In genomic region chrX:9216244-9216643, GRCm38 (mm10) we compare ENCODE assay signal across 13 mouse cellular contexts. TPM values are rescaled to one million over a fixed set of nuclear protein-coding genes. Genes with fewer than 3 reads are reported as not detected.
A peak's percentile ranks its signal among the peaks of the same experiment; 100 is the strongest.
DNase-seq lines count a peak whose midpoint lies in the region; ATAC-seq and TF ChIP-seq lines count a peak whose summit lies in the region.
"Had no signal": no experiment of that assay in that cellular context is flagged by ENCODE, and none has a peak within 500 bp of the region (broad histone marks: within the 10 kb centered on the region; RNA-seq: fewer than 3 reads in every experiment).

No protein-coding gene starts in this region.

- H3K9me3 ChIP-seq in lung, postnatal 0 days (ENCODE audit: low read length), result no peaks in the 10 kb centered on the region
- no peaks in the 10 kb centered on the region for H3K9me3 ChIP-seq in intestine, embryonic 15.5 days
- H3K9me3 ChIP-seq: embryonic facial prominence, embryonic 15.5 days; lung, embryonic 15.5 days had no signal

- intact Hi-C loops in gastrocnemius, adult 2 months (cut with DNase I), result no loop called here

- no peak overlapping the region for H3K9ac ChIP-seq in lung, postnatal 0 days (replicated peaks; ENCODE audit: low read depth)
- no peak overlapping the region for H3K9ac ChIP-seq in intestine, embryonic 15.5 days
- H3K9ac ChIP-seq: embryonic facial prominence, embryonic 15.5 days; lung, embryonic 15.5 days; neural tube, embryonic 12.5 days had no signal

- no peaks in the 10 kb centered on the region for H3K4me1 ChIP-seq in lung, postnatal 0 days (ENCODE audit: insufficient read depth, low read depth, low read length)
- H3K4me1 ChIP-seq in intestine, embryonic 15.5 days (replicated peaks), result no peaks in the 10 kb centered on the region
- H3K4me1 ChIP-seq: embryonic facial prominence, embryonic 15.5 days; lung, embryonic 15.5 days; neural tube, embryonic 12.5 days had no signal

- H3K4me2 ChIP-seq in lung, postnatal 0 days (replicated peaks; ENCODE audit: low read depth, low read length), result no peak overlapping the region
- H3K4me2 ChIP-seq in intestine, embryonic 15.5 days (replicated peaks), result no peak overlapping the region
- H3K4me2 ChIP-seq: embryonic facial prominence, embryonic 15.5 days; lung, embryonic 15.5 days; neural tube, embryonic 12.5 days had no signal

- DNase-seq in gastrocnemius, adult 2 months, result no peak
- no peak for DNase-seq in gastrocnemius, adult 8-10 months (ENCODE audit: low spot score in 2 of 2)
- DNase-seq in lung, postnatal 0 days (ENCODE audit: low spot score), result no peak
- no peak for DNase-seq in lung, postnatal 25 days (ENCODE audit: low spot score)
- DNase-seq in Patski (ENCODE audit: low read depth, low spot score), result no peak
- DNase-seq in naive thymus-derived CD4-positive, alpha-beta T cell, adult 2 months (ENCODE audit: low read depth), result peak; percentile 48
- DNase-seq in right cerebral cortex, adult 2 months (ENCODE audit: low spot score in 2 of 2), result no peak
- DNase-seq: cerebellum, adult 11 months had no signal

- H3K27me3 ChIP-seq in lung, postnatal 0 days (replicated peaks; ENCODE audit: insufficient read depth, low read length), result no peaks in the 10 kb centered on the region
- peaks cover 12% of the 10 kb centered on the region for H3K27me3 ChIP-seq in Patski
- H3K27me3 ChIP-seq in intestine, embryonic 15.5 days (replicated peaks), result no peaks in the 10 kb centered on the region
- H3K27me3 ChIP-seq: embryonic facial prominence, embryonic 15.5 days; lung, embryonic 15.5 days; neural tube, embryonic 12.5 days had no signal

- no peak overlapping the region for H3K27ac ChIP-seq in gastrocnemius, adult 2 months
- H3K27ac ChIP-seq in lung, postnatal 0 days (ENCODE audit: low read length), result no peak overlapping the region
- H3K27ac ChIP-seq in intestine, embryonic 15.5 days, result no peak overlapping the region
- H3K27ac ChIP-seq: embryonic facial prominence, embryonic 15.5 days; lung, embryonic 15.5 days; neural tube, embryonic 12.5 days had no signal

- CTCF ChIA-PET in Patski (lab: Charles Lee), result interaction anchor here (1.5 kb wide), 1 partner anchor 11 kb away, joined by 3 read pairs; no protein-coding TSS in a partner anchor

- WGBS in lung, postnatal 0 days, result 96% methylated on average over 2 of the region's 2 CpGs
- WGBS in intestine, embryonic 15.5 days, result 84% methylated on average over 2 of the region's 2 CpGs

- no peak overlapping the region for H3K4me3 ChIP-seq in gastrocnemius, adult 2 months
- H3K4me3 ChIP-seq in lung, postnatal 0 days (ENCODE audit: low read depth, low read length), result no peak overlapping the region
- no peak overlapping the region for H3K4me3 ChIP-seq in intestine, embryonic 15.5 days (replicated peaks)
- H3K4me3 ChIP-seq: embryonic facial prominence, embryonic 15.5 days; lung, embryonic 15.5 days; neural tube, embryonic 12.5 days had no signal

- no peaks in the 10 kb centered on the region for H3K36me3 ChIP-seq in lung, postnatal 0 days (ENCODE audit: insufficient read depth, low read length)
- H3K36me3 ChIP-seq in intestine, embryonic 15.5 days, result no peaks in the 10 kb centered on the region
- H3K36me3 ChIP-seq: embryonic facial prominence, embryonic 15.5 days; lung, embryonic 15.5 days; neural tube, embryonic 12.5 days had no signal

- in situ Hi-C loops in Patski (cut with MboI; ENCODE audit: low pct_unique_long_range_greater_than_20kb), result loop anchor here (5.0 kb wide), 1 partner anchor 84 kb away; no protein-coding TSS in a partner anchor

- no peak for TF ChIP-seq EP300 in lung, postnatal 0 days (IDR thresholded peaks at IDR 0.05)

- ATAC-seq in lung, postnatal 0 days, result no peak
- no peak for ATAC-seq in Patski
- no peak for ATAC-seq in intestine, embryonic 15.5 days

- POLR2A ChIA-PET in Patski (lab: Charles Lee), result no interaction called here

- peak; percentile 39 for TF ChIP-seq CTCF in gastrocnemius, adult 2 months (IDR thresholded peaks at IDR 0.05)
- peak; percentile 51 for TF ChIP-seq CTCF in lung, postnatal 0 days (IDR thresholded peaks at IDR 0.05)
- peak; percentile 52 for TF ChIP-seq CTCF in Patski (IDR thresholded peaks at IDR 0.05)

RNA-seq across cellular contexts. Expression of gene Lancl3, which starts 16.5 kb away (rescaled TPM):
- total RNA-seq in gastrocnemius, adult 2 months (2021), result under 1 TPM; 0.13 to 0.73 TPM
- total RNA-seq in gastrocnemius, adult 8-10 months (2022), result under 1 TPM; 0.08 to 0.51 (median 0.17) TPM
- polyA plus RNA-seq in lung, postnatal 0 days (2015; fragmentation: Nextera tagmentation; extraction: Ambion mirVana), result 0.54 and 1.00 TPM in 2 replicates
- polyA plus RNA-seq in Patski (2021), result 0.01 TPM
- polyA plus RNA-seq in intestine, embryonic 15.5 days (2015; fragmentation: Nextera tagmentation; extraction: Ambion mirVana), result 0.69 and 0.78 TPM in 2 replicates

RNA-seq across cellular contexts. Expression of gene Gm14862, which starts 40.5 kb away (rescaled TPM):
- total RNA-seq in gastrocnemius, adult 2 months (2021), result not detected
- total RNA-seq in gastrocnemius, adult 8-10 months (2022), result not detected
- polyA plus RNA-seq in lung, postnatal 0 days (2015; fragmentation: Nextera tagmentation; extraction: Ambion mirVana), result not detected in 2 replicates
- not detected for polyA plus RNA-seq in Patski (2021)
- polyA plus RNA-seq in intestine, embryonic 15.5 days (2015; fragmentation: Nextera tagmentation; extraction: Ambion mirVana), result not detected in 2 replicates
- total RNA-seq: heart, postnatal 25 days had no signal
- polyA plus RNA-seq: embryonic facial prominence, embryonic 15.5 days; lung, embryonic 15.5 days had no signal

RNA-seq across cellular contexts. Expression of gene Xk, which starts 56.3 kb away (rescaled TPM):
- 1 to 10 TPM; 4.3 to 6.4 TPM for total RNA-seq in gastrocnemius, adult 2 months (2021)
- 1 to 10 TPM; 4.2 to 6.5 (median 5.0) TPM for total RNA-seq in gastrocnemius, adult 8-10 months (2022)
- polyA plus RNA-seq in lung, postnatal 0 days (2015; fragmentation: Nextera tagmentation; extraction: Ambion mirVana), result 0.67 and 1.2 TPM in 2 replicates
- polyA plus RNA-seq in Patski (2021), result 0.27 TPM
- polyA plus RNA-seq in intestine, embryonic 15.5 days (2015; fragmentation: Nextera tagmentation; extraction: Ambion mirVana), result 4.1 and 4.9 TPM in 2 replicates
